Mouse (Mus musculus) ES-CJ7 (cell line): ENCODE measurements at regions not wholly inside any gene's neighbourhood (a gene's known extent, or its start where the extent isn't known, plus 50 kb on each side); places are given as distances from the start of the nearest gene placed in this dataset.
A peak's percentile ranks its signal among the peaks of the same experiment; 100 is the strongest.

Experiments
- DNase-seq: peaks from one replicate; pipeline ENCODE4 v3.0.0; 2011; ENCODE audit warnings: low read depth, low spot score

GRCm38 (mm10) chr3:110880472-110880871 lies 629.7 kb upstream of the Prmt6 start:
- DNase-seq = peak; percentile 2

- no peak for DNase-seq
Measured at GRCm38 (mm10) chr3:110865989-110866388, 615.2 kb upstream of the Prmt6 start.

GRCm38 (mm10) chr3:110847222-110847621 lies 596.4 kb upstream of the Prmt6 start:
- peak; percentile 47 for DNase-seq

GRCm38 (mm10) chr3:110820709-110821401 lies 570.1 kb upstream of the Prmt6 start:
- no peak for DNase-seq

- DNase-seq = no peak
Measured at GRCm38 (mm10) chr3:110789009-110789586, 538.3 kb upstream of the Prmt6 start.

- DNase-seq = no peak
Measured at GRCm38 (mm10) chr3:110755266-110755665, 504.5 kb upstream of the Prmt6 start.

GRCm38 (mm10) chr3:110746273-110746672 lies 495.5 kb upstream of the Prmt6 start:
- DNase-seq = no peak

- no peak for DNase-seq
Measured at GRCm38 (mm10) chr3:110700122-110700521, 449.3 kb upstream of the Prmt6 start.

GRCm38 (mm10) chr3:110667525-110668005 lies 416.8 kb upstream of the Prmt6 start:
- no peak for DNase-seq

GRCm38 (mm10) chr3:110666992-110667391 lies 416.2 kb upstream of the Prmt6 start:
- DNase-seq = no peak

GRCm38 (mm10) chr3:110657495-110658105 lies 406.8 kb upstream of the Prmt6 start:
- DNase-seq = no peak

GRCm38 (mm10) chr3:110626326-110626725 lies 375.5 kb upstream of the Prmt6 start:
- DNase-seq = no peak

- DNase-seq = no peak
Measured at GRCm38 (mm10) chr3:110599175-110599853, 348.5 kb upstream of the Prmt6 start.

GRCm38 (mm10) chr3:110582766-110583165 lies 332.0 kb upstream of the Prmt6 start:
- DNase-seq = no peak

- no peak for DNase-seq
Measured at GRCm38 (mm10) chr3:110579261-110579660, 328.5 kb upstream of the Prmt6 start.

- no peak for DNase-seq
Measured at GRCm38 (mm10) chr3:110567187-110567586, 316.4 kb upstream of the Prmt6 start.

- no peak for DNase-seq
Measured at GRCm38 (mm10) chr3:110547326-110547725, 296.5 kb upstream of the Prmt6 start.

GRCm38 (mm10) chr3:110538275-110538674 lies 287.5 kb upstream of the Prmt6 start:
- DNase-seq = no peak
